Mouse (Mus musculus): ENCODE measurements around the gene Slc35f1. TPM values are rescaled to one million over a fixed set of nuclear protein-coding genes. Genes with fewer than 3 reads are reported as not detected.

Gene Slc35f1
- polyA plus RNA-seq, 1 experiment from 2014 or later: 3.1 TPM

DNA sequence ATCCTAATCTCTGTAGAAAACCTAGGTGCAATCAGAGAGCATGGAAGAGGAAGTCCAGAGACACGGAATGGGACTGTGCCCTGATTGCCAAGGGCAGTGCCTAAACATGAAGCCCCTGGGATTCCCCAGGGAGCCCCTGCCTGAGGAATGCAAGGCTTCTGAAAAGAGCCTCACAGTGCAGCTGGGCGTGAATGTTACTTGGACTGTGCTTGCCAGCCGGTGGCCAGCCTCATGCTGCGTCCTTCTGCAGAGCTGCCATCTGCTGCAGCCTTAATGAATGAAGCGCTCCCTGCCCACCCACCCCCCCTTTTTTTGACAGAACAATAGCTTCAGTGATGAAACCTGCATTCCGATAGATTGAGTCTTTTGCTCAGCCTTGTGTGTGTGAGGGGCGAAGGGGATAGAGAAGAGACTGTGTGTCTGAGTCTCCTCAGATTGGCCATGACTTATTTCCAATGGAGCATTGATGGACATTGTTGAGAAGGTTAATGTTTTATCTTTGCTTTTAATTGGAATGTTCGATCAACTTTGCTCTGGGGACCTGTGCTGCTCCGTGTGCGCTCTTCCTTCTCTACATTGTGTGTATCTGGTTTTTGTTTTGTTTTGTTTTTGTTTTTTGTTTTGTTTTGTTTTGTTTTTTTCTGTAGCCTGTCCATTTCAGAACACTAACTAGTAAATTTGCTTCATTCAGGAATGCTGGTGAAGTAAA lies 52.5 kb downstream of the Slc35f1 start:
- H3K27ac ChIP-seq: no peak overlapping the region
- H3K27me3 ChIP-seq (replicated peaks): no peaks in the 10 kb centered on the region
- no peak overlapping the region for H3K4me3 ChIP-seq (replicated peaks)
- no peaks in the 10 kb centered on the region for H3K36me3 ChIP-seq
- ATAC-seq: peak; percentile 61
- no peaks in the 10 kb centered on the region for H3K9me3 ChIP-seq
- no peak overlapping the region for H3K4me2 ChIP-seq (replicated peaks)
- 17% methylated on average over 10 of the region's 10 CpGs for WGBS
- 0 out of 2 replicates have a peak, but pooled peaks cover 3% of the 10 kb centered on the region for H3K4me1 ChIP-seq (replicated peaks)
- H3K9ac ChIP-seq: no peak overlapping the region

DNA sequence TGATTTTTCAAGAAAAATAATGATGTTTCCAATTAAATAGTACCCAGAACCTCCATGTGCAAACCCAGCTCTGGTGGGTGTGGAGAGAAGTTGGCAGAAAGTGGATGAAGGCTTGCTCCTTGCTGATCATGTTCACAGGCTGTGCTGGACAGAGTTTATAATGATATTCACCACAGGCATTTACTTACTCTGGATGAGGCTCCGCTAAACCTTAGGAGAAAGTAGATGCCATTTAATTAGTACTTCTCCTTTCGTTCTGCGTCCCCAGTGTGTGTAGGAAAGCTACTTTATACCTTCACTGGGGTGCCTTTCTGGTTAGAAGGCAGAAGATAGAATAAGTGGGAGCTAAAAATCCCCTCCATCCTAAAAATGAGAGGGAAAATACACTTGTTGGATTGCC lies 53.5 kb downstream of the Slc35f1 start:
- no peak for ATAC-seq
- H3K27me3 ChIP-seq (replicated peaks): no peaks in the 10 kb centered on the region

DNA sequence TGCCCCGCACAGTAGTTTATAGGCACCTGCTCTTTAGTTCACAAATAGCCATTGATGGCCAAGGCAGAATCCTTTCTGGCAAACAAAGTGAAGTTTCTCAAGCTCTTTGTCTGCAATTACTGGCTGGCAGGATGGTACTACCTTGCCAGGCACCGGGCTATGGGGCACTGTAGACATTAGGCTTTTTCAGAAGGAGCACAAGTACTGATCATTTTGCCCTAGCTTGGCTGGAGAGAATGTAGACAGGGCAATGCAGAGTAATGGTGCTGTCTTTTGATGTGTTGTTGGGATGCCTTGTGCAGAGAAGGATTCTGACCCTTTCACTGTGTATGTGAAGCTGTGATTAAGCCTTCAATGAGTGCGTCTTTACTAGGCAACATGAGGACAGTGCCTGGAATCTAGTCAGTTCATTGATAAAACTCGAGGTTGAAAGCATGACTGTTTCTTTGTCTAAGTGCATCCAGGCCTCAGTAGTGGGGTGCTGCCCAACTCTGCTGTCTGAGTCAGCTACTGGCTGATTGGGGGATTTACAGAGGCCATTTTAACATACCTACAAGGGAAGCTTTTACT lies 57.8 kb downstream of the Slc35f1 start:
- H3K9me3 ChIP-seq: no peaks in the 10 kb centered on the region
- ATAC-seq: no peak
- H3K36me3 ChIP-seq: no peaks in the 10 kb centered on the region
- 86% methylated on average over 4 of the region's 4 CpGs for WGBS
- no peak overlapping the region for H3K9ac ChIP-seq
- H3K4me3 ChIP-seq (replicated peaks): no peak overlapping the region
- H3K4me1 ChIP-seq (replicated peaks): no peaks in the 10 kb centered on the region
- no peak overlapping the region for H3K27ac ChIP-seq
- H3K27me3 ChIP-seq (replicated peaks): no peaks in the 10 kb centered on the region
- no peak overlapping the region for H3K4me2 ChIP-seq (replicated peaks)

More for the DNA sequence above, 53.5 kb downstream of the Slc35f1 start:
- WGBS: 91% methylated on average over 3 of the region's 3 CpGs
- no peak overlapping the region for H3K4me3 ChIP-seq (replicated peaks)
- H3K36me3 ChIP-seq: no peaks in the 10 kb centered on the region
- no peak overlapping the region for H3K27ac ChIP-seq
- H3K4me2 ChIP-seq (replicated peaks): no peak overlapping the region
- no peak overlapping the region for H3K9ac ChIP-seq
- no peaks in the 10 kb centered on the region for H3K9me3 ChIP-seq
- 0 out of 2 replicates have a peak, but pooled peaks cover 3% of the 10 kb centered on the region for H3K4me1 ChIP-seq (replicated peaks)

DNA sequence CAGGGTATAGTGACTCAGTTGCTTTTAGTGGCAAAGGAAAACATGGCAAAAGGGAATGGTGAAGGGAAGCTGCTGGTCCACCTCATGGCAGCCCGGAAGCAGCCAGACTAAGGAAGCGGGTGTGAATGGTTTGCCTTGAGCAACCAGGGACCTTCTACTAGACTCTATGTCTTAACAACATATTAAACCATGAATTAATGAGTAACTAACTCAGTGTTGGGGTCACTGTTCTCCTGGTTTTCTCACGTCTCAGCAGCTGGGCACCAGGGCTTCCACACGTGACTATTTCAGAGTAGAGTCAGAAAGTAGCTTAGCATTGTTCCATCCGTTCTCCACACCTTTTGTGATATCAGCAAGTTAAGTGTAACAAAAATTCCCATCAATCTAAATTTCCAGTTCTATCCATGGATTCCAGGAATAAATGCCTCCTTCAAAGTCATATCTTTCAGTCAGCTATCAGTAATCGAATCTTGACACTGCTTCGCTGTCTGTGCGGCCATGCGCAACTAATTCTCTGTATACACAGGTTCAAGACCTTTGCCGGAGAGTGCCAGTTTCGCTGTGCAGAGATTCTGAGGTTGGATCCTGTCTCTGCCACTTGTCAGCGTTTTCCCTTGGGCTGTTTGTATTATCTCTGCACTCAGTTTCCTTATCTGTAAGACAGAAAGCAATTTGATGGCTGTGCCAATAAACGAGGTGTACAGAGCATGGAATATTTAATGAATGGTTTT lies 65.8 kb downstream of the Slc35f1 start:
- Histone ChIP-seq H3K27me3 (replicated peaks) (no peaks in the 10 kb centered on the region), H3K36me3 (no peaks in the 10 kb centered on the region), H3K4me2 (replicated peaks) (no peak overlapping the region), H3K9ac (no peak overlapping the region), H3K4me3 (replicated peaks) (no peak overlapping the region), H3K4me1 (replicated peaks) (no peaks in the 10 kb centered on the region), H3K9me3 (no peaks in the 10 kb centered on the region), H3K27ac (no peak overlapping the region)
- WGBS: 70% methylated on average over 13 of the region's 13 CpGs
- ATAC-seq: no peak

DNA sequence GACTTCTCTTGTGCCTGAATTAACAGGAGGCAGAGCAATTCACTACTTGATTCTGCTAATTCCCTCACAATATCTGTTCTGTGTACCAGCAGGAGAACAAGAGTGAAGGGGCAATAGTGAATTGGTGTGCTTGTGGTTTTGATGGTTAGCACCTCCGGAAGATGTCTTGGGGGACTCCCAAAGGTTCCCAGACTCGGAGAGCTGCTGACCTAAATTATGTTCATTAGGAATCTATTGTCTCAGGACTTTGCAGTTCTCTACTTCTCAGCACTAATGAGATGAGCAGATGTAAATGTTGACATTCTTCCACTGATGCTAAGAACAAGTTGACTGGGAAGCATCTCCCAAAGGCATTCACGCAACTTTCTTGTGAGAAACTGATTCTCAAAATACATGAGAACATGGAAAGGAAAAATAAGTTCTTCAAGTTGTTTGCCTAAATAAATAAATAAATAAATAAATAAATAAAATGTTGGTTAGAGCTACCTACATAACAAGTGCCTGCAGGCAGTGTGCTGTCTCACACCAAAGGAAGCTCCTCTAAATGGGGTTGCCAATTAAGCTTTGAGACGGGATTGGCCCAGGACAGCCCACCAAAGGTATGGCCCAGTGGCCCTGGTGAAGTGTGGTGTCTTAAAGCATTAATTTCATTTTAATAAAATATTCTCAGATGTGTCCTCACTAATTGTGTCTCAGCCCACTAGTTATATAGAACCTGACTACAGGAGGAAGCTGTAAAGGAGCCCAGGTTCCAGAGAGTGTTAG lies 67.3 kb downstream of the Slc35f1 start:
- Histone ChIP-seq H3K36me3 (no peaks in the 10 kb centered on the region), H3K9ac (no peak overlapping the region), H3K27me3 (replicated peaks) (no peaks in the 10 kb centered on the region), H3K27ac (no peak overlapping the region), H3K9me3 (no peaks in the 10 kb centered on the region), H3K4me2 (replicated peaks) (no peak overlapping the region), H3K4me1 (replicated peaks) (no peaks in the 10 kb centered on the region), H3K4me3 (replicated peaks) (no peak overlapping the region)
- WGBS: 80% methylated on average over 4 of the region's 4 CpGs
- ATAC-seq: no peak

DNA sequence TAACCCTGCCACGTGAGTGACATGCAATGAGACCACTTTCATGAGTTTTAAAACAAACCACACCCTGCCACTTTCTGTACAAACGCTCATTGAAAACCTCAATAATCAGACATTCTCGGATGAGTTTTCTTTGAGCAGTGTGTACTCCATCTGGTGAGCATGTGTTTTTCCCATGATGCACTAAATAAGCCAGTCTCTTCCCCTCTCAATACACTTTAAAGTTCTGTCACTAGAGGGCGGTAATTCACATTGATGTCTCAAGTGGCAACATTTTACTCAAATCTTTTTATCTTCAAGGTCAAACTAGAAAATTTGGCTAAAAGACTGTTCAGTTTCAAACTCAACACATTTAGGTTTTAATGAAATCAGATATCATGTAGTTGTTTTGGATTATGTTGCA lies 68.3 kb downstream of the Slc35f1 start:
- Histone ChIP-seq H3K9me3 (no peaks in the 10 kb centered on the region), H3K9ac (no peak overlapping the region), H3K4me1 (replicated peaks) (no peaks in the 10 kb centered on the region), H3K27me3 (replicated peaks) (no peaks in the 10 kb centered on the region), H3K36me3 (no peaks in the 10 kb centered on the region), H3K4me2 (replicated peaks) (no peak overlapping the region), H3K27ac (no peak overlapping the region), H3K4me3 (replicated peaks) (no peak overlapping the region)
- no peak for ATAC-seq
- 37% methylated on average over 4 of the region's 4 CpGs for WGBS

DNA sequence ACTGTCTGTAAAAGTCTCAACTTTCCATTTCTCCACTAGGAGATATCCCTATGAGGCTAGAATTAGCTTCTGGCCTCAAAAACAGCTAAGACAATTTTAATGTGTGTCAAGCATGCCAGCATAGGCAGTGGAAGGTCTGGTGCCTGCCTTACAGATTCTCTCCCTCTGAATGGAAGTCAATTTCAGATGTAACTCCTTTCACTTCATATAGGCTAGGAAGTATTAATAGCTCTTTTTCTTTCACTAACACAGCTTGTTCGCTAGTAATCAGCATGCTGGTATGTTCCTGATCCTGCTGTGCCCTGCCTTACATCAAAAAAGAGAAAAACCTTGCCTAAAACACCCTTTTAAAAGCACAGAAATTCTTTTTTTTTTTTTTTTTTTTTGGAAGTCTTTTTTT lies 70.2 kb downstream of the Slc35f1 start:
- H3K27me3 ChIP-seq (replicated peaks): no peaks in the 10 kb centered on the region
- H3K9me3 ChIP-seq: no peaks in the 10 kb centered on the region
- H3K27ac ChIP-seq: no peak overlapping the region
- no peaks in the 10 kb centered on the region for H3K36me3 ChIP-seq
- H3K4me1 ChIP-seq (replicated peaks): no peaks in the 10 kb centered on the region
- WGBS: 97% methylated on average over 1 of the region's 1 CpGs
- ATAC-seq: no peak
- H3K4me3 ChIP-seq (replicated peaks): no peak overlapping the region
- no peak overlapping the region for H3K4me2 ChIP-seq (replicated peaks)
- no peak overlapping the region for H3K9ac ChIP-seq

DNA sequence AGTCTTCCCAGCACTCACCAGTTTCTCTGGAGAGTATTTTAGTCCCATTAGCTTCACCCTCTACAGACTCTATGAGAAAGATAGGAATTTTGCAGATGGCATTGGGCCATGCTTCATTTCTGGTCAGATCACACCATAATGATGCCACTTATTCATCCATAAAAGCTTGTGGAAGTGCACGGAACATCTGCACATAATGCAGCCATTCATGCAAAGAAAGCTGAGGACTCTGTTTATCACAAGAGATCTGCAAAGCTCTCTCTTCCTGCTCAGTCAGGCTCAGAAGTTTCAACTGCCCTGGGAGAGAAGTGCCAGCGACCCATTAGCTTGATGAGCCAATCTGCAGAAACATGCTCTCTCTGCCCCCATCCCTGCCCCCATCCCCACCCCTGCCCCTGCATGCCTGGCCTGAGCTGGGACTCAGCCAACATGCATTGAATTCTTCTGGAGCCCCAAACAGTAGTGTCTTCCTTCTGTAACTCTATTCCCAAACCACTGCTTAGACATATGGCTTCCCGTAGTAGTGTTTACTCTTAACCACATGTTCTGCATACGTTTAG lies 89.7 kb downstream of the Slc35f1 start:
- Histone ChIP-seq H3K4me2 (replicated peaks) (no peak overlapping the region), H3K27me3 (replicated peaks) (no peaks in the 10 kb centered on the region), H3K4me1 (replicated peaks) (no peaks in the 10 kb centered on the region), H3K36me3 (no peaks in the 10 kb centered on the region), H3K27ac (peak overlapping the region; percentile 27; the same call in 1 of the 2 replicates), H3K9ac (no peak overlapping the region), H3K4me3 (replicated peaks) (no peak overlapping the region), H3K9me3 (no peaks in the 10 kb centered on the region)
- 43% methylated on average over 4 of the region's 4 CpGs for WGBS
- peak; percentile 78 for ATAC-seq

DNA sequence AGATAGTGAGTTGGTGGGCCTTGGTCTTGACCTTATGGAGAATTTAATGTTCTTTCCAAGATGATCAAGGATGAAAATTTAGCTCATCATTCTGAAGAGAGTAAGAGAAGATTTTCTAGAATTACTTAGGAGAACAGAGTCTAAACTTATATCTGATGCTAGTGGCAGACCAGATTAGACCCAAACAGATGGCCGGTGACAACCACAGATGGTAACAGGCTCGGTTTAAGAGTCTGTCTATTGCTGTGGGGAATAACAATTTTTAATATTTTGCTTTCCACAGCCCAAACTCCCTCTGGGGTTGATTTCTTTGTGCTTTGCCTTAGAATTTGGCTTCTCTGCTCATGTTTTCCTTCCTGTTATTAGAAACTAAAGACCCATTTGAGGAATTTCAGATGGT lies 96.7 kb downstream of the Slc35f1 start:
- Histone ChIP-seq H3K9ac (no peak overlapping the region), H3K9me3 (no peaks in the 10 kb centered on the region), H3K27ac (no peak overlapping the region), H3K4me3 (replicated peaks) (no peak overlapping the region), H3K4me1 (replicated peaks) (no peaks in the 10 kb centered on the region), H3K4me2 (replicated peaks) (no peak overlapping the region), H3K27me3 (replicated peaks) (no peaks in the 10 kb centered on the region), H3K36me3 (no peaks in the 10 kb centered on the region)
- WGBS: 70% methylated on average over 2 of the region's 2 CpGs
- no peak for ATAC-seq

DNA sequence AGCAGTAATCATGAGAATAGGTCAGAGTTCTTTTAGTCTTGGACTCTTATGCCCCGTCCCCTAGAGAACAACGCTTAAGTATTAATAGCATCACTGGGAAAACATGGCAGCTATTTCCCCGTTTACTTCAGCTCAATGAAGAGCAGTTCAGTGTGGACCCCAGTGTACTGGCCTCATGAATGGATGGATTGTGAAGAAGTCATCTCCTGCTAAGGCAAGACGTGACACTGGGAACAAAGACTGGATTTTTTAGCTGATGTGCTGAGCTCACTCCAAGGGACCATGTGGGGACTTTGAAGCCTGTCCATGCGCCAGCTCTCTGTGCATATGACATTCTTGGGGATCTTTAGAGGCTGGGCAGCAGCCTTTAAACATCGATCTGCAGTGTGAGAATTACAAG lies 101.2 kb downstream of the Slc35f1 start:
- H3K27ac ChIP-seq: no peak overlapping the region
- H3K4me1 ChIP-seq (replicated peaks): no peaks in the 10 kb centered on the region
- no peaks in the 10 kb centered on the region for H3K9me3 ChIP-seq
- ATAC-seq: no peak
- no peaks in the 10 kb centered on the region for H3K27me3 ChIP-seq (replicated peaks)
- H3K4me3 ChIP-seq (replicated peaks): no peak overlapping the region
- H3K36me3 ChIP-seq: no peaks in the 10 kb centered on the region
- no peak overlapping the region for H3K9ac ChIP-seq
- 78% methylated on average over 6 of the region's 6 CpGs for WGBS
- no peak overlapping the region for H3K4me2 ChIP-seq (replicated peaks)

DNA sequence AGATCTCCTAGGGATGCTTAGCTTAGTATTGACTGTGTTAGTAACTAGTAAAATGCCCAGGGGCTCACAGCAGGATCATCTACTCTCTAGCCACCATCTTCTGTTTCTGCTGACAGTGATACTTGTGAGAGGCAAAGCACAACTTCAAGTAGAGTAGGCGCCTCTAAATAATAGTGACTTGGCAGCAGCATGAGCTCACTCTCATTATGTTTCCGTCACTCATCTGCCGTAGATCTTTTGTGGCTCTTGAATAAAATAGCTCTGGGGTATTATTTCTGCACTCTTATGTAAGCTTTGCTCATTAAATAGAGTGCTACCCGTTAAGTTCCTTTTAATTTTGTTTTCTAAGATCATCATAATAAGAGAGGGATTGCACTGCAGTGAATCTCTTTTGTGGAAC lies 107.1 kb downstream of the Slc35f1 start:
- no peaks in the 10 kb centered on the region for H3K4me1 ChIP-seq (replicated peaks)
- no peaks in the 10 kb centered on the region for H3K9me3 ChIP-seq
- H3K4me3 ChIP-seq (replicated peaks): no peak overlapping the region
- 80% methylated on average over 4 of the region's 4 CpGs for WGBS
- no peak for ATAC-seq
- no peaks in the 10 kb centered on the region for H3K27me3 ChIP-seq (replicated peaks)
- H3K9ac ChIP-seq: no peak overlapping the region
- no peak overlapping the region for H3K27ac ChIP-seq
- no peak overlapping the region for H3K4me2 ChIP-seq (replicated peaks)
- no peaks in the 10 kb centered on the region for H3K36me3 ChIP-seq

DNA sequence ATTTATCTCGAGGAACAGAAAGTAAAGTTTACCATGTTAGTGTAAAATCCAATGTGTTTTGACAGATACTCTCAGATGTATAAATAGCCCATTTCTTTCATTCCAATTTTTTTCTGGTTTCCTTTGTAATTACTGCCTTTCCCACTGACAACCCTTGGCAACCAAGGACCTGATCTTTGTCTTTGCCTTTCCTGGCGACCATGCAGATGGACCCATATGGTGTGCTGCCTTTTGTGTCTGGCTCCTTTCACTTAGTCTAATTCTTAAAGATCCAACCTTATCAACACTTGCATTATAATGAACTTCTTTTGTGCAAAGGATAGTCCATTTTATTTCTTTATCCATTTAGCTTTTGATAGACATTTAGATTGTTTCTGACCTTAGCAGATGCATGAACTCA lies 117.5 kb downstream of the Slc35f1 start:
- H3K4me3 ChIP-seq (replicated peaks): no peak overlapping the region
- H3K27me3 ChIP-seq (replicated peaks): no peaks in the 10 kb centered on the region
- H3K9ac ChIP-seq: no peak overlapping the region
- 47% methylated on average over 2 of the region's 2 CpGs for WGBS
- ATAC-seq: no peak
- H3K9me3 ChIP-seq: no peaks in the 10 kb centered on the region
- H3K4me1 ChIP-seq (replicated peaks): no peaks in the 10 kb centered on the region
- H3K36me3 ChIP-seq: no peaks in the 10 kb centered on the region
- H3K27ac ChIP-seq: no peak overlapping the region
- H3K4me2 ChIP-seq (replicated peaks): no peak overlapping the region

All from intestine, embryonic 15.5 days (tissue).